Mouse (Mus musculus): Measurements from ENCODE around the gene Pak3. TPM values are rescaled to one million over a fixed set of nuclear protein-coding genes. Genes with fewer than 3 reads are reported as not detected.
"Not testable (repeated sequence)": the region's sequence is repeated elsewhere in the genome, so short reads cannot be mapped to it uniquely, and the experiment has no call there.

The Pak3 gene
- polyA plus RNA-seq (2015; fragmentation: Nextera tagmentation; extraction: Ambion mirVana) = 2.0 TPM in 2 replicates

DNA sequence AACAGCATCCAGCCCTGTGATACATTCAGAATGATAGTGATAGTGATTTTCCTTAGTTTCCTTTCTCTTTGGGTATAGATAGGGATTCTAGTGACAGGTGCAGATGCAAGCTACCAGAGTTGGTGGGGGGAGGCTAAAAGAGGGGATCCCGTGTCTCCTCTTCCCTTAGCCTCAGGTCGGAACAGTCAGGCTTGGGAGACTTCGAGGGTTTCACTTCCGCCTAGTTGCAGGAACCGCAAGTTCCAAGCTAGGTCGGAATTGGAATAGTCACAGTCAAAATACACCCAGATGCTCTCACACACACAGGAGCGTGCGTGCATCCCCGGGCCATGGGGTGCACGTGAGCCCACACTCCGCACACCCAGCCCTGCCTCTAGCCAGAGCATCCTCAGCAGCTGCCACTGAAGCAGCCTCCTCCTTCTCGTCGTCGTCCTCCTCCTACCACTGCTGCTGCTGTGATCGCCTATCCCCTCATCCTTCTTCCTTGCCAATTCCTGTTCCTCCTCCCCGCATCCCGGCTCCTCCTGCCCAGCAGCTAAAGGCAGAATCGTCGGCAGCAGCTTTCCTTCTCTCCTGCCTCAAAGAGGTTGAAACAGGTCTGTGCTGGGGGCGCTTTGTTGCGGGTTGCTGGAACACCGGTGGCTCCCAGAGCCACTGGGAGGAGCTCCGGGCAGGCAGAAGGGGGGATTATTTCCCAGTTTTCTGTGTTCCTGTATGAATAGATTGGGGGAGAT is at the start of gene Pak3:
Pak3 (plus strand) TSS at position 424 of the 734 bp plus-strand sequence.
- no peaks in the 10 kb centered on the region for H3K27me3 ChIP-seq (ENCODE audit: control insufficient read depth, insufficient read depth, low read length)
- H3K4me2 ChIP-seq (replicated peaks; ENCODE audit: low read depth) = peak within 1 kb of the TSS; percentile 53
- H3K4me1 ChIP-seq (replicated peaks; ENCODE audit: control insufficient read depth, insufficient read depth) = no peaks in the 10 kb centered on the region
- WGBS = 18% methylated on average over 23 of the region's 23 CpGs
- H3K36me3 ChIP-seq (ENCODE audit: control insufficient read depth, insufficient read depth, low read length) = no peaks in the 10 kb centered on the region
- TF ChIP-seq CTCF (IDR thresholded peaks at IDR 0.05; ENCODE audit: low read depth) (no peak), EP300 (optimal IDR thresholded peaks at IDR 0.05) (no peak)
- peak; percentile 14 for DNase-seq (ENCODE audit: low spot score)
- peak within 1 kb of the TSS; percentile 28 for H3K4me3 ChIP-seq (ENCODE audit: low read depth, low read length)
- H3K9me3 ChIP-seq (ENCODE audit: control insufficient read depth, low read length) = no peaks in the 10 kb centered on the region
- no peak within 1 kb of the TSS for H3K9ac ChIP-seq (ENCODE audit: low read length)
- no peak for ATAC-seq (ENCODE audit: low FRiP score, low TSS enrichment)
- H3K27ac ChIP-seq (replicated peaks) = no peak within 1 kb of the TSS

DNA sequence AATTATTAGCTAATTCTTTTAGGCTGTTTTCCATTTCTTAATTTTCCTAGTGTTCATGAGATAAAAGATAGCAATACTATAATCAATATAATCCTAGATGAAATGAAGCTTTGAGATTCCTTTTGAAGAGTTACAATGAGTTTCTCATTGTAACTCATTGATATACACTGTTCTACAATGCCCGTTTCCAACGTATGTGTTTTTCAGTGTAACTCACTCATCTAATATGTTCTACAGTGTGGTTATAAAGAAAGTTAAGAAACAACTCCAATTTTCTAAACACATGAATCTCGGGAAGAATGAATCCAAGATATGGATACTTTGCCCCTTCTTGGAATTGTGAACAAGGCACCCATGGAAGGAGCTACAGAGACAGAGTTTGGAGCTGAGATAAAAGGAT is 35.5 kb upstream of the Pak3 start:
- ATAC-seq (ENCODE audit: low FRiP score, low TSS enrichment) (peak; percentile 100), DNase-seq (ENCODE audit: low spot score) (peak; percentile 99)
- Histone ChIP-seq H3K27ac (replicated peaks) (no peak overlapping the region), H3K4me3 (ENCODE audit: low read depth, low read length) (no peak overlapping the region), H3K9ac (ENCODE audit: low read length) (no peak overlapping the region), H3K4me1 (replicated peaks; ENCODE audit: control insufficient read depth, insufficient read depth) (no peaks in the 10 kb centered on the region), H3K36me3 (ENCODE audit: control insufficient read depth, insufficient read depth, low read length) (no peaks in the 10 kb centered on the region), H3K9me3 (ENCODE audit: control insufficient read depth, low read length) (no peaks in the 10 kb centered on the region), H3K27me3 (ENCODE audit: control insufficient read depth, insufficient read depth, low read length) (no peaks in the 10 kb centered on the region), H3K4me2 (replicated peaks; ENCODE audit: low read depth) (no peak overlapping the region)
- WGBS = 70% methylated on average over 3 of the region's 3 CpGs
- TF ChIP-seq CTCF (IDR thresholded peaks at IDR 0.05; ENCODE audit: low read depth) (no peak), EP300 (optimal IDR thresholded peaks at IDR 0.05) (no peak)

DNA sequence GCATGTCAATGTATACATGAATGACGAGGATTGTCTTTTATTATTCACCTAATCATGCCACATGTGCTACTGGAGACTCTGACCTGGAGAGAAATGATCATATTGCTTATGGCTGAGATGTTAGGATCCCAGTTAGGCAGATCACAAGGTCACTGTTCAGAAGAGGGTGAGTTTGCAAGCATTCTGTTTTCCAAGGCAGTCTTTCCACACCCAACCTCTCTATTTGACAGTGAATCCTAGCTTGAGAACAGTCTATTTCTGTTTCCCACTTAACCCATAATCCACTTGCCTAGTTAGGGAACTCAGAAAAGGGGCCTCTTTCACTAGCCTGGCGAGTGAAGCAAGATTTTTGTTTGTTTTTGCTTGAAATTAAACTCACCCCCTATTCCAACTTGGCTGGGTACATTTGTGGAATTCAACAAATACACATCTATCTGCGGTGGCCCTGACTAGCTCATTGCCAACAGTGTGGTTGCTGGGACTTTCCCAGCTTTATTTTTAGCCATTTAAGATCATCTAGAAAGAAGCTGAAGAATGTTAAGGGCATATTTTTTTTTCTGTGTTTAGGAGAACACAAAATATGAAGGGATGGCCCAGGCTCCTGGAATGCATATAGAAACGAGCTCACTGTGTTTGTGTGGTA is 17.2 kb upstream of the Pak3 start:
- ATAC-seq (ENCODE audit: low FRiP score, low TSS enrichment) = no peak
- no peak for DNase-seq (ENCODE audit: low spot score)
- no peaks in the 10 kb centered on the region for H3K4me1 ChIP-seq (replicated peaks; ENCODE audit: control insufficient read depth, insufficient read depth)
- H3K36me3 ChIP-seq (ENCODE audit: control insufficient read depth, insufficient read depth, low read length) = no peaks in the 10 kb centered on the region
- no peak overlapping the region for H3K4me3 ChIP-seq (ENCODE audit: low read depth, low read length)
- H3K4me2 ChIP-seq (replicated peaks; ENCODE audit: low read depth) = no peak overlapping the region
- no peaks in the 10 kb centered on the region for H3K9me3 ChIP-seq (ENCODE audit: control insufficient read depth, low read length)
- WGBS = 43% methylated on average over 4 of the region's 4 CpGs
- no peak overlapping the region for H3K9ac ChIP-seq (ENCODE audit: low read length)
- H3K27ac ChIP-seq (replicated peaks) = no peak overlapping the region
- TF ChIP-seq EP300 (optimal IDR thresholded peaks at IDR 0.05) (no peak), CTCF (IDR thresholded peaks at IDR 0.05; ENCODE audit: low read depth) (no peak)
- no peaks in the 10 kb centered on the region for H3K27me3 ChIP-seq (ENCODE audit: control insufficient read depth, insufficient read depth, low read length)

DNA sequence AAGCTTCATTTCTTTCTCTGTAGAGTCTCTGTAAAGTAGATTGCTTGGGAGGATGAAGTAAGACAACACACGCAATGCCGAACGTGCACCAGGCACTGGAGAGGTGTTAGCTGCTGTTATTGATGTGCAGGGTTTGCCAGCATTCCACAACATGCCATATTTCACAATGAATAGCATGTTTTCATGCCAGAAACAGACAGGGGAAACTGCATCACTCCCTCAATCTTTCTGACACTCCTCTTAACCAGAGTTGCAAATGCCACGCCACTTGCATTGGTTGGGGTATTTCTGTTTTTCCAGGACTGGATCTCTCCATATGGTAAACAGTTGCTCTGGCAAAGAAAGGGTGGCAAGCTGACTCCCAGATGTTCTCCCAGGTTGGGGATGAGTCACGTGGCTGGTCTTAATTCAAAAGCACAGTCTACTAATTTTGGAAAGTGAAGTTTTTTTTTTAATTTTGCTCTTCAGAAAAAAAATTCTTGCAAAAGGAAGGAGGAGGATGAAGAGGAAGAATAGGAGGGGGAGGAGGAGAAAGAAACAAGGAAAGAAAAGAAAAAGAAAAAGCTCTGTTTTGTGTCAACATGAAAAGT is 16.5 kb upstream of the Pak3 start:
- H3K36me3 ChIP-seq (ENCODE audit: control insufficient read depth, insufficient read depth, low read length) = no peaks in the 10 kb centered on the region
- DNase-seq (ENCODE audit: low spot score) (no peak), ATAC-seq (ENCODE audit: low FRiP score, low TSS enrichment) (no peak)
- no peak overlapping the region for H3K4me3 ChIP-seq (ENCODE audit: low read depth, low read length)
- no peaks in the 10 kb centered on the region for H3K9me3 ChIP-seq (ENCODE audit: control insufficient read depth, low read length)
- H3K27ac ChIP-seq (replicated peaks) = no peak overlapping the region
- H3K9ac ChIP-seq (ENCODE audit: low read length) = no peak overlapping the region
- no peaks in the 10 kb centered on the region for H3K27me3 ChIP-seq (ENCODE audit: control insufficient read depth, insufficient read depth, low read length)
- 60% methylated on average over 5 of the region's 5 CpGs for WGBS
- H3K4me2 ChIP-seq (replicated peaks; ENCODE audit: low read depth) = no peak overlapping the region
- TF ChIP-seq CTCF (IDR thresholded peaks at IDR 0.05; ENCODE audit: low read depth) = no peak
- no peak for TF ChIP-seq EP300 (optimal IDR thresholded peaks at IDR 0.05)
- no peaks in the 10 kb centered on the region for H3K4me1 ChIP-seq (replicated peaks; ENCODE audit: control insufficient read depth, insufficient read depth)

DNA sequence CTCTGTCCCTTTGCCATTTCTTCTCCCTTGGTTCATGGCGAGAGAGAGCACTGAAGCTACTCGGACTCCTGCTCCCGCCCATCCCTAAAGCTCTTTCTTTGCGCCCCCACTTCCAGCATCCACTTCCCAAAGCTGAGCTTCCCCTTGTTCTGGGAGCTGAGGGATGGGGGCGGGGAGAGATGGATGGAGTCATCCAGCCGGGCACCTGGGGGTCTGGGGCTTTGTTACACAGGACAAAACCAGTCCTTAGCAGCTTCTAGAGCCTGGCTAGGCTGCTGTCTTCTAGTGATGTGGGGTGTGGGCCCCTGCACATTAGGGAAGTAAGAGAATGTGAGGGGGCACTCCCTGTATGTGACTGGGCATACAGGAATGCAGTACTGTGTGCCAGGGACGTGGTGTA is 526 bp downstream of the Pak3 start:
- H3K9ac ChIP-seq (ENCODE audit: low read length) = no peak overlapping the region
- no peaks in the 10 kb centered on the region for H3K36me3 ChIP-seq (ENCODE audit: control insufficient read depth, insufficient read depth, low read length)
- TF ChIP-seq EP300 (optimal IDR thresholded peaks at IDR 0.05) (no peak), CTCF (IDR thresholded peaks at IDR 0.05; ENCODE audit: low read depth) (no peak)
- H3K4me2 ChIP-seq (replicated peaks; ENCODE audit: low read depth) = peak overlapping the region; percentile 53
- WGBS = 21% methylated on average over 7 of the region's 7 CpGs
- H3K4me3 ChIP-seq (ENCODE audit: low read depth, low read length) = peak overlapping the region; percentile 28
- no peak overlapping the region for H3K27ac ChIP-seq (replicated peaks)
- peak; percentile 54; the same call in 1 of the 2 replicates for ATAC-seq (ENCODE audit: low FRiP score, low TSS enrichment)
- no peak for DNase-seq (ENCODE audit: low spot score)
- H3K27me3 ChIP-seq (ENCODE audit: control insufficient read depth, insufficient read depth, low read length) = no peaks in the 10 kb centered on the region
- H3K4me1 ChIP-seq (replicated peaks; ENCODE audit: control insufficient read depth, insufficient read depth) = no peaks in the 10 kb centered on the region
- H3K9me3 ChIP-seq (ENCODE audit: control insufficient read depth, low read length) = no peaks in the 10 kb centered on the region

DNA sequence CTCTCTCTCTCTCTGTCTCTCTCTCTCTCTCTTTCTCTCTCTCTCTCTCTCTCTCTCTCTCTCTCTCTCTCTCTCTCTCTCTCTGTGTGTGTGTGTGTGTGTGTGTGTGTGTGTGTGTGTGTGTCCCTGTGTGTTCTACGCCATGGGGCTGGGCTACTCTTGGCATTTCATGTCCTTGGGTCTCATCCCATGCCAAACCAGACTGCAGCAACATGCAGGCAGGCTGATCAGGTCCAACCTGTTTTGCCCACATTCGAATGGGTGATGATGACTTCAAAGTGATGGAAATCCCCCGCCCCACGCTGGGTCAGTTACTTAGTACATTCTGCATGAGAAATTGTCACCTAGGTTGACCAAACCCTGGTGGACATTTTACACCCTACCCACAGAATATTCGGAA is 1.1 kb downstream of the Pak3 start:
- not testable (repeated sequence) for DNase-seq (ENCODE audit: low spot score); ATAC-seq (ENCODE audit: low FRiP score, low TSS enrichment); H3K4me1 ChIP-seq (replicated peaks; ENCODE audit: control insufficient read depth, insufficient read depth); H3K4me3 ChIP-seq (ENCODE audit: low read depth, low read length); H3K9me3 ChIP-seq (ENCODE audit: control insufficient read depth, low read length); H3K36me3 ChIP-seq (ENCODE audit: control insufficient read depth, insufficient read depth, low read length); H3K27me3 ChIP-seq (ENCODE audit: control insufficient read depth, insufficient read depth, low read length); H3K27ac ChIP-seq (replicated peaks); H3K4me2 ChIP-seq (replicated peaks; ENCODE audit: low read depth); H3K9ac ChIP-seq (ENCODE audit: low read length)
- WGBS = 54% methylated on average over 5 of the region's 5 CpGs
